Mouse (Mus musculus) lung, postnatal 0 days (tissue): Measurements from ENCODE around the gene Noxred1.

Source experiments
- CTCF ChIP-seq: IDR thresholded peaks from 2 replicates; pipeline ENCODE4 v1.5.1; 2016; ENCODE audit warnings: antibody characterized with exemption, mild to moderate bottlenecking
- EP300 ChIP-seq: IDR thresholded peaks from 2 replicates; pipeline ENCODE4 v1.6.1; 2016; ENCODE audit warnings: antibody characterized with exemption, mild to moderate bottlenecking, control low read depth

DNA sequence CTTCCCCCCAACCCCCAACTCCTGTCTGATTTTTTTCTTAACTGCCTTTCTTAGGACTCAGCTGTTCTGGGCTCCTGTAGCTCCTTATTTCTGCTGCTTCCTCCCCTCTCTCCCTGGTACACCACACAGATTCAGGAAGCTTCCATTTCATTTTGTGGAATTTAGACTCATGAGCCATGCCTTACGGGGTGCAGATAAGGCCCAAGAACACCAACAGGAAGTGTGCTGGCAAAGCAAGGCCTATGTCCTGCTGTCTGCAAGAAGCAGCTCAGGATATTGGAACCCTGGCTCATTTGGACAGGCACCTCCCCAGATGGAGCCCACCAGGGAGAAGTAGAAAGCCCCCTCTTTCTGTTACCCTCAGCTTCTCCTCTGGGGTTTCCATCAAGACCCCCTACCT lies 43.2 kb upstream of the Noxred1 start:
- TF ChIP-seq CTCF, result no peak
- no peak for TF ChIP-seq EP300
